Mouse (Mus musculus) embryonic fibroblast, embryonic 13.5 days (primary cell): ENCODE measurements around the gene Prdm16. TPM values are rescaled to one million over a fixed set of nuclear protein-coding genes. Genes with fewer than 3 reads are reported as not detected.

Experiments
- H3K27ac ChIP-seq: 2 replicates; pipeline ENCODE4 v1.5.1; 2012; ENCODE audit warnings: low read length, control low read depth, inconsistent platforms; ENCODE audit not compliant: insufficient read depth
- H3K4me1 ChIP-seq: 2 replicates; pipeline ENCODE4 v1.6.1; 2011; ENCODE audit warnings: low read length; ENCODE audit not compliant: control insufficient read depth, insufficient read depth
- H3K4me3 ChIP-seq: 2 replicates; pipeline ENCODE4 v1.5.1; 2011; ENCODE audit warnings: mild to moderate bottlenecking, control low read depth, low read length; ENCODE audit not compliant: insufficient read depth
- CTCF ChIP-seq: IDR thresholded peaks from 2 replicates; pipeline ENCODE4 v1.5.1; 2011; ENCODE audit warnings: mild to moderate bottlenecking, control low read depth, low read length, moderate library complexity, borderline replicate concordance; ENCODE audit not compliant: insufficient read depth
- POLR2A ChIP-seq: IDR thresholded peaks from 2 replicates; pipeline ENCODE4 v1.6.1; 2011; ENCODE audit warnings: low read depth, mild to moderate bottlenecking, control low read depth, low read length, moderate library complexity
- polyA plus RNA-seq: library from polyadenylated mRNA; stranded (reverse); fragments of >200 nt; gene quantifications from 2 replicates; pipeline ENCODE4 v1.2.4, GENCODE M21; 2011; ENCODE audit warnings: low read depth; ENCODE audit not compliant: missing spikeins, insufficient read length

Prdm16 gene
- polyA plus RNA-seq, 1 experiment = 3.1 TPM

- TF ChIP-seq POLR2A = no peak
- no peak for TF ChIP-seq CTCF
- no peak overlapping the region for H3K4me3 ChIP-seq
- H3K4me1 ChIP-seq = no peaks in the 10 kb centered on the region
- no peak overlapping the region for H3K27ac ChIP-seq
Observed at GRCm38 (mm10) chr4:154585779-154586178, 50.9 kb downstream of the Prdm16 start.

GRCm38 (mm10) chr4:154583712-154584111, 53.0 kb downstream of the Prdm16 start:
- Histone ChIP-seq H3K4me3 (no peak overlapping the region), H3K27ac (no peak overlapping the region), H3K4me1 (no peaks in the 10 kb centered on the region)
- TF ChIP-seq POLR2A (no peak), CTCF (no peak)

GRCm38 (mm10) chr4:154582607-154583236, 54.0 kb downstream of the Prdm16 start:
- TF ChIP-seq POLR2A (no peak), CTCF (no peak)
- H3K4me1 ChIP-seq = no peaks in the 10 kb centered on the region
- H3K27ac ChIP-seq = no peak overlapping the region
- no peak overlapping the region for H3K4me3 ChIP-seq

- Histone ChIP-seq H3K4me3 (no peak overlapping the region), H3K27ac (no peak overlapping the region), H3K4me1 (no peaks in the 10 kb centered on the region)
- TF ChIP-seq CTCF (no peak), POLR2A (no peak)
Observed at GRCm38 (mm10) chr4:154581261-154581886, 55.3 kb downstream of the Prdm16 start.

GRCm38 (mm10) chr4:154574208-154574875, 62.3 kb downstream of the Prdm16 start:
- TF ChIP-seq CTCF (no peak), POLR2A (no peak)

GRCm38 (mm10) chr4:154570451-154570881, 66.2 kb downstream of the Prdm16 start:
- Histone ChIP-seq H3K4me1 (0 out of 2 replicates have a peak, but pooled peaks cover 3% of the 10 kb centered on the region), H3K4me3 (no peak overlapping the region), H3K27ac (no peak overlapping the region)
- TF ChIP-seq CTCF (no peak), POLR2A (no peak)

More at GRCm38 (mm10) chr4:154574208-154574875, 62.3 kb downstream of the Prdm16 start:
- H3K27ac ChIP-seq = no peak overlapping the region
- 0 out of 2 replicates have a peak, but pooled peaks cover 3% of the 10 kb centered on the region for H3K4me1 ChIP-seq
- H3K4me3 ChIP-seq = no peak overlapping the region

GRCm38 (mm10) chr4:154569845-154570244, 66.8 kb downstream of the Prdm16 start:
- H3K4me3 ChIP-seq = no peak overlapping the region
- H3K27ac ChIP-seq = no peak overlapping the region
- TF ChIP-seq POLR2A = no peak
- no peak for TF ChIP-seq CTCF
- H3K4me1 ChIP-seq = 0 out of 2 replicates have a peak, but pooled peaks cover 3% of the 10 kb centered on the region

- Histone ChIP-seq H3K4me3 (no peak overlapping the region), H3K4me1 (0 out of 2 replicates have a peak, but pooled peaks cover 3% of the 10 kb centered on the region), H3K27ac (no peak overlapping the region)
- TF ChIP-seq POLR2A (no peak), CTCF (no peak)
Observed at GRCm38 (mm10) chr4:154568798-154569197, 67.9 kb downstream of the Prdm16 start.

- Histone ChIP-seq H3K4me1 (0 out of 2 replicates have a peak, but pooled peaks cover 3% of the 10 kb centered on the region), H3K27ac (no peak overlapping the region)
- no peak for TF ChIP-seq POLR2A
- no peak for TF ChIP-seq CTCF
Observed at GRCm38 (mm10) chr4:154567942-154568341, 68.7 kb downstream of the Prdm16 start.

GRCm38 (mm10) chr4:154563201-154563600, 73.5 kb downstream of the Prdm16 start:
- H3K4me3 ChIP-seq = no peak overlapping the region
- no peak for TF ChIP-seq CTCF
- no peak for TF ChIP-seq POLR2A
- H3K4me1 ChIP-seq = no peaks in the 10 kb centered on the region
- no peak overlapping the region for H3K27ac ChIP-seq

More at GRCm38 (mm10) chr4:154567942-154568341, 68.7 kb downstream of the Prdm16 start:
- H3K4me3 ChIP-seq = no peak overlapping the region
